Mouse (Mus musculus) spleen, postnatal 14 days (tissue): Measurements from ENCODE around the gene Hmgb1.

Experiments
- DNase-seq, 2 experiments: peaks; one replicate each; pipeline ENCODE4 v3.0.0; 2021 to 2022; ENCODE audit warnings: low spot score in 2 of 2

The Hmgb1 gene

DNA sequence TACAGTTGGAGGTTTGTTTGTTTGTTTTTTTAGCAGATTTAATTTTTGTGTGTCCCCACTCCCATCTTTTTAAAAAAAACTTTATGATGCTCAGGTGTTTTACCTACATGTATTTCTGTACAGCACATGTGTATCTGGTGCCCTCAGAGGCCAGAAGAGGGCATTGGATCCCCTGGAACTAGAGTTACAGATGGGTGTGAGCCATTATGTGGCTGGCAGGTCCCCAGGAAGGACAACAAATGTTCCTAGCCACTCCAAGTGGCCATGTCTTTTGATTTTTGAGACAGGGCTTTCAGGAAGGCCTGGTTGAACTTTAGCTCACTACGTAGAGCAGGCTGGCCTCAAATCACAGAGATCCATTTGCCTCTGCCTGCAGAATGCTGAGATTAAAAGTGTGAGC, 121.5 kb downstream of the Hmgb1 start:
- no peak for DNase-seq

DNA sequence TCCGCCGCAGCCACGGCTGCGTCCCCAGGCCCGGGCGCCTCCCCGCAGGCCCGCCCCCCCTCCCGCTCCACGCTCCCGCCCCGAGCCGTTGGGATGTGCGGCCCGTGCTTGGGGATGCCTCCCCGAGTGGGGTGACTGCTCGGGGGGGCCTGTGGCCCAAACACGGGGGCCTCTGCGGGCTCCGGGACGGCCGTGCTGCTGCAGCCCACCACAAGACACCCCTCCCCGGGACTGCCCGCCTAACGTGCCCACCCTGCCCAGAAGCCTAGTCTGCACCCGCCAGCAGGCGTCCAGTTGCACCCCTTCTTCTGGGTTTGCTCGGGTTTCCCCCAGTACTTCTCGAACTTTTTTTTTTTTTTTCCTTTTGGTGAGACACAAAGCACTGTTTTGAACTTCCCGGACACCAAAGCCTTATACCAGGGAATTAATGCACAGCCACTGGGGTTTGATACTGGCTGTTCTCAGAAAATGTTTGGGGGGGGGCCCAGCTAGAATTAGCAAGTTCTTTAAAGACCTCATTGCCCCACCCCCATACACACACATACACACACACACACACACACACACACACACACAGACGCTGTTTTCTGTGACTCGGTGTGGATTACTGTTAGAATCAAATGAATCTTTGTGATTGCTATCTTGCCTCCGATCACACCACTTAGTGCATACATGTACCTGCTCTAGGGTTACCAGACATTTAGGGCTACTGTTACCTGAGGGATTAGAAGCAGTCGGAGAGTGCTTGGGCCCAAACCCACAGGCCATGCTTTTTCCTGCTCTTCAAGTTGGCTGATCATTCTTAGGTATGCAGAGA, 130.7 kb downstream of the Hmgb1 start:
- peak; percentile 33 to 37 for DNase-seq

DNA sequence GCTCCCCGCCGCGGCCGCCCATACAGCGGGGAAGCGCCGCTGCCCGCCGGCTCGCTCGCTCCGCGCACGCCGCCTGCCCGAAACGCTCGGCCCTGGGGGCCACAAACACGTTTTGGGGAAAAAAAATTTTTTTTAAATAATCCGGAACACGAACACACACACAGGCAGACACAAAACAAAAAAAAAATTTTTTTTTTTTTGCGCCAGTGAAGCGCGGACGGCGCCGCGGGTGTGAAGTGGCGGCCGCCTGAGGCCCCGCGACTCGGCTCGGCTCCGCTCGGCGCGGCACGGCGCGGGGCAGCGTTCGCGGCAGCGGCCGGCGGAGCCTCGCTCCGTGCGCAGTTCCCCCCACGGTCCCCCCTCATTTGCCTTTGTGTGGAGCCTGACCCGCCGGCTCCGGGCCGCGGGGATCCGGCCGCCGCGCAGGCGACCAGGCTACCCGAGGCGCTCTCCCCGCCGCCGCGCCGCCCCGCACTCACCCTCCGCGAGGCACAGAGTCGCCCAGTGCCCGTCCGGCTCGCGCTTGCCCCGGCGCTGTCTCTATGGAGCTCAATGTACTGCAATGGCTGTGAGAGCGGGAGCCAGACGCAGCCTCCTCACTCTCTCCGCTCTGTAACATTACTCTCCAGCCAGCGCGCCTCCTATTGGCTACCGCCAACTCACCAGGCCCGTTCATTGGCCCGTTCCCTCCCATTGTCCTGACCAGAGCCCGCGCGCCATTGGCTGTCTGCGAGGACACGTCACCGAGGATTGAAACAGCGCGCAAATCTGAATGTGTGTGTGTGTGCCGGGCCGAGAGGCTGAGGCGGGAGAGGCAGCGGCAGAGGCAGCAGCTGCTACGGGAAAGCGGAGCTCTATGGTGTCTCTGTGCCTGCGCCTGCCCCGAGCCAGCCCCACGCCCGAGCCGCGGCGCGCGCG, 131.6 kb downstream of the Hmgb1 start:
- DNase-seq, result peak; percentile 98

DNA sequence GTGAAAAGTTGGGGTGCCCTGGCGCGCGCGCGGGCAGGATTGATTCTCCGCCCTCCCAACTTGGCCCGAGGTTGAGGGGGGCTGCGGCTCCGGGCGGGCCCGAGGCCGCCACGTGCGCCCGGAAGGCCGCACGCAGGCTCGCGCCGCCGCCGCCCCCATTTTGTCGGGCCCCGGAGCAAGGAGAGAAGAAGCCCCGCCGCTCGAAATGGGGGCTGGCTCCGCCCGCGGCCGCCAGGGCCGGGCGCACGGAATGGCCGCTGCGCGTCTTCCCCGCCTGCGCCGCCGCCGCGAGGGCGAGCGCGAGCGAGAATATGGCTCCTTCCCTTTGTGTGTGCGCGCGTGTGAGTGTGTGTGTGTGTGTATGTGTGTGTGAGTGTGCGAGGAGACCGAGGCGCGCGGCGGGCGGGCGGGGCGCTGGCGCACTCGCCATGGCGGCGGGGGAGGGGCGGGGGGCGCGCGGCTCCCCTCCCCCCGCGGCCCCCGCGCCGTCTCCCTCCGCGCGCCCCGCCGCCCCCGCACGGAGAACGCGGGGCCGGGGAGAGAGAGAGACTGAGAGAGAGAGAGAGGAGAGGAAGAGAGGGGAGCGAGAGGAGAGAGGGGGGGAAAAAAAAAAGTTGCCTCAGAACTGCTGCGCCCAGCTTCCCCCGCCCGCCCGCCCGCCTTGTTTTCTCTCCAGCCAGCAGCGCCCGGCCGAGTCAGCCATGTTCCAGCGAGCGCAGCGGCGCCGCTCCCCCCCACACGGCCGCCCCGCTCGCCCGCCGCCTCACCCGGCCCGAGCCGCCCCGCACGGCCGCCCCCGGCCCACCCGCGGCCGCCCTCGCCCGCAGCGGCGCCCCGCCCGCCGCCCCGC, 132.5 kb downstream of the Hmgb1 start:
- peak; percentile 65 to 68 for DNase-seq

DNA sequence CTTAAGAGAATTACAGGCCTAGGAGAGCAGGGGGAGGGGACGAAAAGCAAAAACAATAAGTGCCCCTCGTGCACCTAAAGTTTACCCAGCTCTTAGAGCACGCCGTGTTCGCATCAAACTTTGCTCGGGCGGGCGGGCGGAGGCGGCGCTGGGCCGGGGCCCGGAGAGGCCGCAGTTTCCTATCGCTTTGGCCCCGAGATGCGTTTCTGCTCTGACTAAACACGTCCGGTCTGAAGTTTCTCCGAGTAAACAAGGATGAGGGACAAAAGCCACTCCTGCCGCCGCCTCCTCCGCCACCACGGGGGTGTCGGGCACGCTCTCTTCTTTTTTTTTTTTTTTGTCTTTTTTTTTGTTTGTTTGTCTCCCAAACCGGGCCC, 133.1 kb downstream of the Hmgb1 start:
- DNase-seq, result peak; percentile 33 to 44

DNA sequence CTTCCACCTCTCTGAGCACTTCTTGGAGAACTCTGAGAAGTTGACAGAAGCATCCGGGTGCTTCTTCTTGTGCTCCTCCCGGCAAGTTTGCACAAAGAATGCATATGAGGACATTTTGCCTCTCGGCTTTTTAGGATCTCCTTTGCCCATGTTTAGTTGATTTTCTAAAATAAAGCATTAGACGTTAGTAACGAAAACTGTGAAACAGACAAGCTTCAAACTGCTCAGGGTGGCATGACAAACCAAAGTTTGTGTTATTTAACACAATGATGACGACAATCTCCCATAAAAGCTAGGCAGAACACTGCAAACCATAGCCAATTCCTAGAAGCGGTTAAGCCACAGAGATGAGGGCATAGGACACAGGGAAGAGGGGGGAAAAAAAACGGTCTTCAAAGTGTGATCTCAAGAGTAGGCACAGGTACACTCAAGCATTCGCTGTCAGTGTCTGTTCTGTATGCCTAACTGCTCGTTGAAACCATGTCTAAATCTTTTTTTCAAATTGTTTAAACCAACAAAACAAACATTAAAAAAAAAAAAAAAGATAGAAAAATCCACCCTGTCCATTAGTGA, 133.6 kb downstream of the Hmgb1 start:
- no peak for DNase-seq

DNA sequence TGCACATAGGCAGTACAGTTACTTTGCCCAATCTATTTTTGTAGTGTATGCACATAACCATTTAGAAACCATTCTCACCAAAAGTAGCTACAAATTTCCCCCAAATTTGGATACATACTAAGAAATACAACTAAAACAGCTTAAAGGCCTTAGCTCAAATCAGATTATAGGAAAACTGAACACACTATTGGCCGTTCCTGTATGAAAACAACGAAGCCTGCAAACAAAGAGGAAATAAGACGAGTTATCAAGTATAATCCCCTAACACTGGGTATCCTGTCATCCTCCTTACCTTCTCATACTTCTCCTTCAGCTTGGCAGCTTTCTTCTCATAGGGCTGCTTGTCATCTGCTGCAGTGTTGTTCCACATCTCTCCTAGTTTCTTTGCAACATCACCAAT, 134.9 kb downstream of the Hmgb1 start:
- DNase-seq, result no peak

DNA sequence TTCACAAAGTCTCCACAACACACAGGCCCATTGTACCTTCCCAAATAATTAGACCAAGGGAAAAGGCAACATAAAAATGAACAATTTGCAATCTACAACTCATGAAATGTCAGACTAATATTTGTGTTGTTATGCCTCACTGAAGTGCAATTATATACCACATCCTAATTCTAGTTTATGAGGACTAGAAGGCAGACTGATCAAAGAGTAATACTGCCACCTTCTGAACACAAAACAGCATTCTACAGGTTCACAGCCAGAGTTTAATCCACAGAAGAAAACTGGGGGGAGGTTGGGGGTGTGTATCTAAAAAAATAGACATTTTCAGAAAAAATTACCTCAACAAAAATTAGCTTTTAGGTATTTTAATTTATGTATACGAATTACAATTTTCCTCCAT, 135.3 kb downstream of the Hmgb1 start:
- no peak for DNase-seq

DNA sequence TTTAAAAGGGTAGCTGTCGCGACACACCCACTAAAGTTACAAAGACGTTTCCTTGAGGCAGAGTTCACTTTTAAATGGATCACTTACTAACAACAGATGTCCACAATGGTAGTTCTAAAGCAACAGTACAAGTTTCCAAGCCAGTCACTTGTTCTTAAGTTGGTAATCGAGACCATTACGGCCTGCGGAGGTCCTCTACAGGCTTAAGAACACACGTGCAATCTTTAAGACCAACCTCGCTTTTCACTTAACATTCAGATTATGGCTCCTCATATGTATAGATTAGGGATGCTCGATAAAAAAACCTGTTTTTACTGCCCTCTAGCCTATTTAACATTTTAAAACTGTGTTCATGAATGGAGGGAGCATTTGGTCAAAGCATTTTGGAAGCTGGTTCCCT, 137.6 kb downstream of the Hmgb1 start:
- no peak for DNase-seq

DNA sequence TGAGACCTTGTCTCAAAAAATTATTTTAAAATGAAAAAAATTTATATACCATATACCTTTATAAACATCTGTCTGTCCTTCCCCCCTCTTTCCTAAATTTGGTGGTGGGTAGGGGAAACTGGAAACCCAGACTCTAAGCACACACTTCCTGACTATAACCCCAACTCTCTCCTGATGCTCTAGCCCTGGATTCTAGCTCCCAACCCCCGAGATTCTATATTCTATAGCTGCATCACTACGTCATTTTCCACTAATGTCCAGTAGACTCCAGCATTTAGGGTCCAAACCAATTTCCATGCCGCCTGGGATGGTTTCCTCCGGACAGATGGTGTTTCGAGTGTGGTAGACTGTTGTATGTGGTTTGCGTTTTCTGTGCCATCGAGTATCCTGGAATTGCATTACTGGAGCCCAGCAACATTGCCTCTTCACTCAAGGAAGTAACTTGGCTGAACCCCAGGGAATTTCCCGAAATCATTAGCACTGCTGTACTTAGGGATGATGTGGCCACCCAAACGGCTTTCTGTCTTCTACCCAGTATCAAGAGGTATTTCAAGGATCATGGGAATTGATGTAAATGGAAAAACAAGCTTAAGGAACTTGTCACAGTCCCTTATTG, 138.7 kb downstream of the Hmgb1 start:
- no peak for DNase-seq

DNA sequence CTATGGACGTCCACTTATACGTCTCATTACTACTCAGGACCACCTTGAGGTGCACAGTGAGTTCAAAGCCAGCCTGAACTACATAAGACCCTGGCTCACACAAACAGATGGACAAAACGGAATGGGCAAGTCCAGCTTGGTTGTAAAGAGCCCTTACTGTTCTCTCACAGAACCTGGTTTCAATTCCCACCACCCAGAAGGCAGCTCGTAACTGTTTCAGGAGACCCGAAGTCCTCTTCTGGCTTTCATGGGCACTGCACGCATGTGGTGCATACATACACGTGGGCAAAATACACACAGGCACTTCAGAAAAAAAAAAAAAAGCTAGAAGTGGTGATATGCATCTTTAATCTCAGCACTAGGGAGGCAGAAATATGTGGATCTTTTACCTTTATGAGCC, 139.2 kb downstream of the Hmgb1 start:
- DNase-seq, result no peak

DNA sequence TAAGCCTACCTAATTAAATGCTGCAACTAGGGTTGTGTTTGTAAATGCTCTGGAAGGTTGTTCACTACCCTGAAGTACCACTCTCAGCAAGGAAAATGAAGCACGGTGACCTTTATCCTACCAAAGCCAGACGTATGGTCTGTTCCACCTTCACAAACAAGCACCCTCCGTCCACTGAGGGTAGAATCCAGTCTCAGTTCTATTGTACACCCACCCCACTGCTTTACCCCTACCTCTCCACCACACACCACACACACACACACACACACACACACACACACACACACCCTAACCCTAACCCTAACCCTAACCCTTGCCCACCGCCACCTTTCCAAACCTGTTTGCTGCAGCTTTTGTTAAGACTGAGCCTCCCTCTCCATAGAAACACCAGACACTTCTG, 140.2 kb downstream of the Hmgb1 start:
- no peak for DNase-seq

DNA sequence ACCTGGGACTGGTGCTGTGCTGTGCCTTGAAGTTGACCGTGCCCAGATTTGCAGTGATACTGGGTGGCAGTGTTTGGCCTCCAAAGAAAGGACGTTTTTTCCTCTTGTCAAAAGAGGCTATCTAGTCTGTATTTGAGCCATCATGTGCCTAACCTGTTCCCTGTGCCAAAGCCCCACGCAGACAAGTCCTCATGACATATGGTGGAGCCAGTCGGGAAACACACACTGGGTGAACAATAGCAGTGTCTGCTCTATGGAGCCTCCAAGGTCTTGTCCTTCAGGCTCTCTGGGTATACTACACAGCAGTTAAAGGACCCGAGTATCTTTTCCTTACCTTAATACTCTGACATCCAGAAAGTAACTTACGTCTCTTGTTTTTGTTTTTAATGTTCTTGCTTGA, 141.0 kb downstream of the Hmgb1 start:
- no peak for DNase-seq

DNA sequence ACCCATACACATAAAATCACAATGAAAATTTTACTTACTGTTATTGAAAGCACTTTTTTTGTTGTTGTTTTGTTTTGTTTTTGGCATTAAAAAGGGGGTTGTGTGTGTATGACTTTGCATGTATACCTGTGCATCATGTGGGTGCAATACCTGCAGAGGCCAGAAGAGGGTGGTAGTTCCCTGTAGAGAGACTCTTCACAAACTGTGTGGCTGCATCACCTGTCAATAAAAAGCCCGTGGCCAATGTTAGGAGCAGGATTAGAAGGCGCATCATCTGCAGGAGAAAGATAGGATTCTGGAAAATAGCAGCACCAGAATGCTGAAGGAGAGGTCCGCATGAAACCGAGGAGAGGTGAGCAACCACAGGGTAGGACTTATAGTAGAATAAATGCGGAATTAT, 144.5 kb downstream of the Hmgb1 start:
- DNase-seq, result peak; percentile 36 to 62

DNA sequence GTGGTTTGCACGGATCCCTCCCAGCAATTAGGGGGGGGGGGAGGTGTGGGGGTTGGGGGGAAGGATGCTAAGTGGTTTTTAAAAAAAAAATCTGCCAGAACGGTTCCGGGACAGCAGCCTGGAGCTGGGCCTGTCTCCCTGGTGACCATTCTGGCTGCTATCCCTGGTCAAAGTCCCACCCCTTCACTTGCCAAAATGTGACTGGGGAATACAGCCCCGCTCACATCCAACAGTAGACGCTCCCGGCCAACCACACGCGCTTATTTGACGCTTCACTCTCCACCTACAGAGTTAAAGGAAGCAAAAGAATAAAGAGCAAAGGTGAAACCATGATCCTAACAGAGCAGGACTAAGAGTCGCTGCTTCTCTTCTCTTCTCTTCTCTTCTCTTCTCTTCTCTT, 146.6 kb downstream of the Hmgb1 start:
- DNase-seq, result no peak

DNA sequence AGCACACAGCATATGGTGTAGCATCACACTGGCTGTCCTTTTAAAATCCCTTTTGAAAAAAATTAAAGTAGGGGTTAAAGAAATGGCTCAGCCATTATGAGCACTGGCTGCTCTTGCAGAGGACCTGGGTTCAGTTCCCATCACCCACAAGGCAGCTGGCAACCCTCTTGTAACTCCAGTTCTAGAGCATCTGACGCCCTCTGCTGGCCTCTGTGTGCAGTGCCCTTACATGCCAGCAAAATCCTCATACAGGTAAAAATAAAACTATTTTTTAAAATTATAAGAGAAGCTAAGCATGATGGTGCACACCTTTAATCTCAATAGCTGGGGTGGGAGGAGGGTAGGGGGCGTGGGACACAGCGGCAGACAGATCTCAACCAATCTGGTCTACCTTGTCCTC, 147.4 kb downstream of the Hmgb1 start:
- DNase-seq, result no peak

DNA sequence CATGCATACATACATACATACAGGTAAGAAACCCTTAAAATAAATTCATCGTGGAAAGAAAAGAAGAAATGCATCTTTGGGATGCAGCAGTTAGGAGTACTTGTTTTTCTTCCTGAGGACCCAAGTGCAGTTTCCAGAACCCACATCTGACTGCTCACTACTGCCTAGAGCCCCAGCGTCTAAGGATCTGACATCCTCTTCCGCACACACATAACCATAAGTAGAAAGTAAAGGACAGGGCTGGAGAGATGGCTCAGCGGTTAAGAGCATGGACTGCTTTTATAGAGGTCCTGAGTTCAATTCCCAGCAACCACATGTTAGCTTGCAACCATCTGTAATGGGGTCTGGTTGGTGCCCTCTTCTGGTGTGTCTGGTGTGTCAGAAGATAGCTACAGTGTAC, 151.9 kb downstream of the Hmgb1 start:
- no peak for DNase-seq

DNA sequence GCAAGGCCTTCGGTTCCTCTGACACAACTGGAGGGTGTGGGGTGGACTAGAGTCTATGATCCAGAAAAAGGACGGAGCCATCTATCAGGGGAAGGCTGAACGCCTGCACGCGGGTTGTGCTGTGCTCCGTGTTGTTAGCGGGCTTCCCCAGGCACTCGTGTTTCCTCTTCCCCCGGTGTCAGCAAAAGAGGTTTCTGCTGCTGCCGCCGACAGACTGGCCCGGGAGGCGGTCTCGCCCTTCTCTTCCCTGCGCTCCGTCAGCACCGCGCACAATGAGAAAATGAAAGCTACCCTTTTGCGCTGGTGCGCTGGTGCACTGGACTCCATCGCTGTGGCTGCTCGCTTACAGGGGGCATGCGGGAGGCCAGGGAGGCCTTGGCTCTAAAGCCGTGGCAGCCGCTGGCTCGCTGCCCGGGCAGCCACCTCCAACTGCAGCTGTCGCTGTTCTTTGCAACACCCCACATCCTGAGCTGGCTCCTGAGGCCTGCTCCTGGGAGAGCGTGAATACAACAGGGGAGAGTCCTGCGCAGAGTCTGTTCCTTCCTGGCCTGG, 153.0 kb downstream of the Hmgb1 start:
- DNase-seq, result peak; percentile 24 to 45

DNA sequence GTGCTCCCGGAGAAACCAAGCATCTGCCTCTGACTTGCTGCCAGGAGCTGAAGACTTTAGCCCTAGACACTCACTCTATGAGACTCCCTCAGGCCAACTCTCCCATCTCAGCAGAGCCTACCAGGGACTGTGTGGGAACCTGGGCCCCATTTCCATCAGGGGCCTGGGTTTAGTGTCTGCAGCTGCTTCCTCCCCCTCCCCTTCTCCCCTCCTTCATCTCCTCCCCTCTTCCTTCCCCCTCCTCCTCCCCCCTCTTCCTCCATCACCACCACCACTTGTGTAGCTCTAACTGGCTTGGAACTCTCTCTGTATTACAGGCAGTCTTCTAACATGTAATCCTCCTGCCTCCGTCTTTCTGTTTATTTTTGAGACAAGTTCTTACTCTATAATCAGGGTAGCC, 154.2 kb downstream of the Hmgb1 start:
- no peak for DNase-seq

DNA sequence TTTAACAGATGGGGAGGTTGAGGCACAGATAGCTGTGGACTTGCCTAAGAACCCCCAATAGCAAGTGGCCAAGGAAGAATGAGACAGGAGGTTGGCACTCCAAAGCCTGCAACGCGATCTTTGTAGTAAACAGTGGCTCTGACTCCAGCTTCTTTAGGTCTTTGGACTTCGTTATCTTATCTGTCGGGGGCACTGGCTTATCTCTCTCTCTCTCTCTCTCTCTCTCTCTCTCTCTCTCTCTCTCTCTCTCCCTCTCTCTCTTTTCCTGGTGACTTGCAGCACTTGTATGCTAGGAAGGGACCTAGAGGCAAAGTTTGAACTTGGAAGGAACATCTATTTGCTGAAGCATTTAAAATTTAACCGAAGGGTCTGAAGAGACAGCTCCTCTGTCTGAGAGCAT, 155.9 kb downstream of the Hmgb1 start:
- DNase-seq, result no peak

DNA sequence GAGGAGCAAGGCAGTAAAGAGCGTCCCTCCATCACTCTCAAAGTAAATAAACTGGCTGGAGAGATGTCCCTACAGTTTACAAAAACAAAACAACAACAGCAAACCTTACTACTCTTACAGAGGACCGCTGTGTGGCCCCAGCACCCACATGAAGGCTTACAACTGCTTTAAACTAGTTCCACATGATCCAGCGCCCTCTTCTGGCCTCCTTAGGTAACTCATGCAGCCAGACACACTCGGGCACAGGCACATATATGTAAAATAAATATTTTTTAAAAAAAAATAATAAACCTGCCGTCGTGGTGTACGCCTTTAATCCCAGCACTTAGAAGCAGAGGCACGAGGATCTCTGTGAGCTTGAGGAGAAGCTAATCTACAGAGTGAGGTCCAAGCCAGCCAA, 156.9 kb downstream of the Hmgb1 start:
- DNase-seq, result no peak
